Mouse (Mus musculus): ENCODE measurements around the gene Cmtm6.
A peak's percentile ranks its signal among the peaks of the same experiment; 100 is the strongest.

The Cmtm6 gene

GRCm38 (mm10) chr9:114729911-114730805 is 758 bp upstream of the Cmtm6 start:
- DNase-seq, result no peak

GRCm38 (mm10) chr9:114731871-114732682 is 1.2 kb downstream of the Cmtm6 start:
- DNase-seq, result no peak

GRCm38 (mm10) chr9:114733238-114733637 is 2.3 kb downstream of the Cmtm6 start:
- DNase-seq, result no peak

- peak; percentile 46 to 72 for DNase-seq
Observed at GRCm38 (mm10) chr9:114736442-114736841, 5.5 kb downstream of the Cmtm6 start.

GRCm38 (mm10) chr9:114740336-114740735 is 9.4 kb downstream of the Cmtm6 start:
- no peak for DNase-seq

GRCm38 (mm10) chr9:114742731-114743130 is 11.8 kb downstream of the Cmtm6 start:
- peak in 1 of 2 experiments; percentile 38 for DNase-seq

- DNase-seq, result no peak
Observed at GRCm38 (mm10) chr9:114745163-114745562, 14.2 kb downstream of the Cmtm6 start.

GRCm38 (mm10) chr9:114745654-114746053 is 14.7 kb downstream of the Cmtm6 start:
- no peak for DNase-seq

- no peak for DNase-seq
Observed at GRCm38 (mm10) chr9:114747012-114747411, 16.1 kb downstream of the Cmtm6 start.

GRCm38 (mm10) chr9:114747466-114747865 is 16.6 kb downstream of the Cmtm6 start:
- no peak for DNase-seq

- no peak for DNase-seq
Observed at GRCm38 (mm10) chr9:114751582-114751981, 20.7 kb downstream of the Cmtm6 start.

- DNase-seq, result no peak
Observed at GRCm38 (mm10) chr9:114752311-114752710, 21.4 kb downstream of the Cmtm6 start.

GRCm38 (mm10) chr9:114752863-114753484 is 22.1 kb downstream of the Cmtm6 start:
- DNase-seq, result peak; percentile 96 to 97

- no peak for DNase-seq
Observed at GRCm38 (mm10) chr9:114758272-114758671, 27.4 kb downstream of the Cmtm6 start.

GRCm38 (mm10) chr9:114758801-114759200 is 27.9 kb downstream of the Cmtm6 start:
- DNase-seq, result no peak

- no peak for DNase-seq
Observed at GRCm38 (mm10) chr9:114759886-114760285, 29.0 kb downstream of the Cmtm6 start.

- DNase-seq, result no peak
Observed at GRCm38 (mm10) chr9:114760353-114760752, 29.4 kb downstream of the Cmtm6 start.

- no peak for DNase-seq
Observed at GRCm38 (mm10) chr9:114761848-114762247, 30.9 kb downstream of the Cmtm6 start.

- DNase-seq, result peak in 1 of 2 experiments; percentile 52
Observed at GRCm38 (mm10) chr9:114763341-114763740, 32.4 kb downstream of the Cmtm6 start.

GRCm38 (mm10) chr9:114767030-114767429 is 36.1 kb downstream of the Cmtm6 start:
- no peak for DNase-seq

- no peak for DNase-seq
Observed at GRCm38 (mm10) chr9:114767507-114767906, 36.6 kb downstream of the Cmtm6 start.

- DNase-seq, result peak; percentile 36 to 58
Observed at GRCm38 (mm10) chr9:114768066-114768465, 37.1 kb downstream of the Cmtm6 start.

- peak; percentile 49 to 54 for DNase-seq
Observed at GRCm38 (mm10) chr9:114770224-114770623, 39.3 kb downstream of the Cmtm6 start.

All from lung, postnatal 4 days (tissue).